Mouse (Mus musculus): Measurements from ENCODE around the gene Tmem184b.

Gene Tmem184b

DNA sequence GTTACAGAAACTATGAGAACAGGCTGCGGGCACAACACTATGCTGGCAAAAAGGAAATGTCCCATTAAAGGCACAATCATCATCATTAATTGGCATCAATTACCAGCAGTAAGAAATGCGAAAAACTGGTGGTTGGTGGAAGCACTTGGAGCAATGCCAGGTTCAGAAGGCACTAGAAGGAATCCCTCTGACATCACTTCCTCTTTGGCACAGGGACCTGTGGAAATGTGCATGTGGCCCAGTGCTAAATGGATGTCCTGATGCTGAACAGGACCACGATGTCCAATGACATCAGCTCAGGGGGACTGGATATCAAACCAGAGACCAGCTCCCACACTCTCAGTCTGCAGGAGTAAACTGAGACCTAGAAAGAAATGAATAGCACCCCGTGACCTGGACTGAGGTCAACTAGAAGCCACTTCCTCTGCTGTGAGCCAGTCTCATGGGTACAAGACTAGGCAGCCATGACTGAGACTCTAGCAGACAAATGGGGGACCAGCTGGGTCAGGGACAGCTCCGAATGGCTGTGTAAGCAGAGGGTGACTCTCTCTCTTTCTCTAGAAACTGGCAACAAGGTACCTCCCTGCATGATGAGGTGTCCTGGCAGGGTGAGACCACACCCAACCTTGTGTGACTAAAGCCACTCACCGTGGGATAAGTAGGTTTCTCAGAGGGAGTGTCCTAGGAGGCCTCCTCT is 60.6 kb downstream of the Tmem184b start:
- DNase-seq (ENCODE audit: low read depth, low spot score) = peak; percentile 34

DNA sequence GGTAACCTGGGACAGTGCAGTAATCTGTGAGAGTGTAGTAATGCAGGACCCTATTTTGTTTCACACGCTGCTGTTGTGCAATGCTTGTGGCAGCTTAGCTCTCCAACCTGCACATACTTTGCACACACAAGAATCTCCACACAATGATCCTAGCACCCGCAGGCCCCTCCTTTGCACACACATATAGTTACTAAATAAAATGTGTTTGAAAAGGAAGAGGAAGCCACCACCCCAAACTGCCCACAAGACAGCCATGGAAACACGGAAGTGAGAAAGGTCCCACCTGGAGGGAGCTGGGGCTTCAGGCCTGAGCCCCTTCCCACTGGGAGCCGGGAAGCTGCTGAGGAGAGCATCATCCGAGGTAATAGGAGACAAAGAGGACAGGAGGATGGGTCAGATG is 64.4 kb downstream of the Tmem184b start:
- DNase-seq (ENCODE audit: low read depth, low spot score) = no peak

DNA sequence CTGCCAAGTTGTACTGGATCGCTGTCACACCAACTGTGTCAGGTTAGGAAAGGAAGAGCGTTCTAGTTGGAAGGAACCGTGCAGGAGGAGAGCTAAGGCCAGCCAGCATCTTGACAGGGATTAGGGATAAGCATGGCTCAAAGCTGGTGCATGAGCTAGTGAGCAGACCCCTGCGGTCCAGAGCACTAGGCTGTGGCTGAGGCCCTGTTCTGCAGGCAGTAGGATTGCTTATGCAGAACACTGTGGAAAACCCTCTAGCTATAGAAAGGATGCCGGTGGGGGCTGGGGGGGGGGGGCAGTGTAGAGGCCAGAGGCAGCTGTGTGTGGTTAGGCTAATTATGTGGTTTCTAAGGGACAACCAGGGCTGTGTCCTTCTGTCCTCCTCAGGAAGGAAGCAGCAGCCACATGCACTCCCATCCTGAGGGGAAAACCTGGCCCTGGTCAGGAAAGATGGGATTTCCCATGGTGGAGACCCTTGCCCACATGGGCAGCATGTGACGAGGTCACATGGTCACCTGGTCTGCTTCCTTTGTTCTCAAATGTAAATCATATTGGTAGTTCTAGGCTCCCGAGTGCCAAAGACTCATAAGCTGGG is 68.2 kb downstream of the Tmem184b start:
- DNase-seq (ENCODE audit: low read depth, low spot score) = no peak

DNA sequence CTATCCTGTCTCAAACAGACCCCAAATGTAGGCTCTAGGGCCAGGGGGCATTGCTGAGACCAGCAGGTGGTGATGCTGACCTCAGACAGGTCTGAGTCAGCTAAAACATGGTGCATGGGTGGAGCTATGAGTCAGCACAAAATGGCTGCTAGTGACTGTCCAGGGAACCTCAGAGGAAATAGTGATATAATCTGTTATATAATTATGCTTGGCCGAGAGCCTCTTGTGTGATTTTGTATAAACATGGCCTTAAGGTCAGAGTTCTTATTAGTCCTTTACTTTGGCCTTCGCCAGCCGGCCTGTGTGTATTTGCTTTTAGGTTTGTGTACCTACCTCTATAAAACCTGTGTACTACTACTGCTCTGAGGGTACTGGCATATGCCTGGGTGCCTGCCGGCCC is 70.0 kb downstream of the Tmem184b start:
- DNase-seq (ENCODE audit: low read depth, low spot score) = peak; percentile 83

DNA sequence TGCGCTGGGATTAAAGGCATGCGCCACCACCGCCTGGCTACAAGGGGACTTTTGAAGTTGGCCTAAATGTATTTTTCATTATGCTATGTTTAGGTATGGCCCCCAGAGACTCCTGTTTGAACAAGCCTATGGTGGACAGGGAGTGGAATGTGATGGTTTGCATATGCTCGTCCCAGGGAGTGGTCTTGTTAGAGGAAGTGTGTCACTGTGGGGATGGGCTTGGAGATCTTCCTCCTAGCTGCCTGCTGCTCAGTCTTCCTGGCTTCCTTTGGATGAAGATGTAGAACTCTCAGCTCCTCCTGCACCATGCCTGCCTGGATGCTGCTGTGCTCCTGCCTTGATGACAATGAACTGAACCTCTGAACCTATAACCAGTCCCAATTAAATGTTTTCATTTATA is 72.8 kb downstream of the Tmem184b start:
- DNase-seq (ENCODE audit: low read depth, low spot score) = no peak

DNA sequence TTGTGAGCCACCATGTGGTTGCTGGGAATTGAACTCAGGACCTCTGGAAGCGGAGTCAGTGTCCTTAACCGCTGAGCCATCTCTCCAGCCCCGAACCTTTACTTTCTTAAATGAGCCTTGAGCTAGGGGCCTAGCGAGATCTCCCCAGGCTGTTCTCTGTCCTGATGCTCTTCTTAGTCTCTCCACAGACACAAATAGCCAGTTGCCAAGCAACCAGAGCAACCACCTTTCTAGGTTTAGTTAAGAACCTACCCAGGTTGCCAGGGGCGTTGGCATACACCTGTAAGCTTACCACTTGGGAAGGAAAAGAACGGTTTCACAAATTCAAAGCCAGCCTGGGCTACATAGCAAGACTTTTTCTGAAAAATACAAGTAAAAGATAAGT is 73.4 kb downstream of the Tmem184b start:
- DNase-seq (ENCODE audit: low read depth, low spot score) = no peak

DNA sequence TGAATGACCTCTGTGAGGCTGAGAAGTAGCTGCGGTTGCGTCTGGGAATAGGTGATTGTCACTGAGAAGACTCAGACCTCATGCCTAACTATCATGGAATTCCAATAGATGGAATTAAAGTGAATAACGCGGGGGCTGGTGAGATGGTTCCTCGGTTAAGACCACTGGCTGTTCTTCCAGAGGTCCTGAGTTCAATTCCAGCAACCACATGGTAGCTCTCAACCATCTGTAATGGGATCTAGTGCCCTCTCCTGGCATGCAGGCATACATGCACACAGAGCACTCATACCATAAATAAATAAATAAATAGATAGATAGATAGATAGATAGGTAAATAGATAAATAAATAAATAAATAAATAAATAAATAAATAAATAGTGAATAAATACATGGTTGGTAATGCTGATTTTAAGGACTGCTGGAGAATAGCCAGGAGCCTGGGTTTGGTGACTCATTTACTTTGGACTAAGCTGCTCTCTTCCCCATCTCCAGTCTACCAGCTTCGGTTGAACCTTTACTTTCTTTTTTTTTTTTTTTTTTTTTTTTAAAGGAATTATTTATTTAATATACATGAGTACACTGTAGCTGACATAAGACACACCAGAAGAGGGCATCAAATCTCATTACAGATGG is 73.9 kb downstream of the Tmem184b start:
- peak; percentile 51 for DNase-seq (ENCODE audit: low read depth, low spot score)

DNA sequence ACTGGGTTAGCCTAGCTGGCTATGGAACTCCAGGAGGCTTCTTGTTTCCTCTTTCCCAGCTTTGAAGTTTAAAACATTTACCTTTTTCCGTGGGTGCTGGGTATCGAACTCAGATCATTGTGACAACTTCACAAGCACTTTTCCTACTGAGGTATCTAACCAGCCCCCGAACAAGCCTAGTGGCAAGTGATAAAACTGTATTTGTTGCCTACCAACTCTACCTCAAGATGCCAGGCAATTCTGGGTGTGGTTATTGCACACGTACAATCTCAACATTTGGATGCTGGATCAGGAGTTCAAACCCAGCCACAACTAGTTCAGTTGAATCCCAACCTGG is 74.5 kb downstream of the Tmem184b start:
- DNase-seq (ENCODE audit: low read depth, low spot score) = peak; percentile 50

DNA sequence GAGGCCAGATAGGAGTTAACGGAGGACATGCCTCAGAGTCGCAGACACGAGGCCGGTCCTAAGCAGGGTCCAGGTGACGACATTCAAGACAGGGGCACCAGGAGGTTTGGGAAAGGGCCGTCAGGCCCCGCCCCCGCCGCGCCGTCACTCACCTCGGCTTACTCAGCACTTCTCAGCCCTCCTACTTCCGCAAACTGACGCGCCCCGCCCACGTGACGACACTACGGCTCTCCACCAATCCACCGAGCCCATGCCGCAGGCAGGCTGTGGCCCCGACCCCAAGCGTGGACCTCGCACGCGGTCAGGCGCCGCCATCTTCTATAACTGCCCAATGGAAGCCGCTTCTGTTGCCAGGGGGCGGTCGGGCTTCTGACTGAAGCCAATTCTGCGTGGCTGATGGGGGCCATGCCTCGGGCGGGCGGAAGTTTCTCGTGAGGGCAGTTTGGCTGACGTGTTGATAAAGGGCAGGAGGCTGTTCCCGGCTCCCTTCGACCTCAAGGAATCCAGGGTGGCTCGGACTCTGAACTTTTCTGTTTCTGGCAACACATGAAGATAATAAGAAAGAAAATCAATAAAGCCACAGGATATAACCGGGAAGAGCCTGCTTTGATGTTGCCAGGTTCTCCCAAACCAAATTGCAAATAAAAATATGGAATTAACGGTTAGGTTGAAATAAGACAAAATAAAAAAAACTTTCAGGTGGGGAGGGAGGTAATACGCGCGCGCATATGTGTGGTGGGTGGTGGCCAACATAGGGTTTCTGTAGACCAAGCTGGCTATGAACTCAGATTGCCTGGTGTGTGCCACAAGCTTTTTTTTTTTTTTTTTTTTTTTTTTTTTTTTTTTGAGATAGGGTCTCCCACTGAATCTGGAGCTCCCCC is 75.1 kb downstream of the Tmem184b start, which contains the start of gene Pla2g6:
TSS of gene Pla2g6 (minus strand) at position 333 of the 881 bp plus-strand sequence.
- DNase-seq (ENCODE audit: low read depth, low spot score) = peak; percentile 99

DNA sequence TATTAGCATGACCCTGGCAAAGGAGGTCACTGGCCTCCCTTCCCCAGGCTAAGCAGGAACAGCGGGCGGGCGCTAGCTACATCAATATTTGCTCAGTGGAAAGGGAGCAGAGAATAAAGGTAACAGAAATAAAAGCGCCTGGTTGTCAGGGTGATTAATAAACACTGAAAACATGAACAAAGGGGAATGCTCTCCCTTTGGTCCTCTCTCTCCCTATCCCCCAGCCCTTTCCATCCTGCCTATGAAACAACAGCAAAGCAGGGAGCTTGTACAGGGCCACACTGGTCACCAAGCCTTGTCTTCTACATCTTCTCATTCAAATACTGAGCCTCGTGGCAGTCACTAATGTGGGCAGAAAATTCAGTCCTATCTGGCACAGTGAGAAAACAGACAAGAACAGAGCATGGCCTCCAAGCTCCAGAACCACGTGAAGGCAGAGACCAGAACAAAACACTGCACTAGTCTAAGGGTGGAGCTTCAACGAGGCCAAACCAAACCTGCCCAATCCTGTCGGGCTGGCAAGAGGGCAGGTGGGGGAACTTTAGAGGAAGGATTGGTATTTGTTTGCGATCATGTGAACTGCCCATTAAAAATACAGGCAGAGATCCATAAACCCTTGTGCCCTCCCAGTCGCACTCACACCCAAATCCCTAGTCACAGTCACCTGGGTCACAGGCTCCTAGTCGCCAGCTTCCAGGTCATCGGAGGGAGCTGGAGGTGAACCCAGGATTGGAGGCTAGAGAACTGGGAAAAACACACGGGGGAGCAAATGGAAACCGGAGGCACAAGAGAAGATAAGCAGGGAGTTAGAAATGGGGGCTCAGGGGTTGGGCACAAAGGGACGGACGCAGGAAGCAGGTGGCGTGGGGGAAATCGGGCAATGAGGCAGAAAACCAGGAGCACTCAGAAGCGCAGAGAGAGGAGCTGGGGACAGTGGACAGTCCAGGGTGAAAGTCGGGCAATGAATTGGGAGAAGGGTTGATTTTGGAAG is 76.1 kb downstream of the Tmem184b start:
- peak; percentile 74 for DNase-seq (ENCODE audit: low read depth, low spot score)

DNA sequence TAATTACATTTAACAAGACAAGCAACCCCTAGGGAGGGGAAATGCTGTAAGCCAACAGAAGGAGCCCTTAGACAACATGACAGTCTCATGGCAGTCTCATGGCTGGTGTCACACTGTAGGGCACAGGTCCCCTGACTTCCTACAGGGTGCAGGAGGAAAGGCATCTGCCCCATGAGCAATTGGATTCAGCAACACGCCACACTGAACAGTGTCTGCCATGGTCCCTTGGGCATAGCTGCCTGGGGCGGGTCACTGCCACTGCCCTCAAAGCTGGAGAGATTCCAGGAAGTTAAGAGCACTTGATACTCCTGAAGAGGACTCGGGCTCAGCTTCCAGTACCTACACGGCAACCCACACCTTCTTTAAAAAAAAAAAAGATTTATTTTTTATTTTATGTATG is 77.1 kb downstream of the Tmem184b start:
- no peak for DNase-seq (ENCODE audit: low read depth, low spot score)

DNA sequence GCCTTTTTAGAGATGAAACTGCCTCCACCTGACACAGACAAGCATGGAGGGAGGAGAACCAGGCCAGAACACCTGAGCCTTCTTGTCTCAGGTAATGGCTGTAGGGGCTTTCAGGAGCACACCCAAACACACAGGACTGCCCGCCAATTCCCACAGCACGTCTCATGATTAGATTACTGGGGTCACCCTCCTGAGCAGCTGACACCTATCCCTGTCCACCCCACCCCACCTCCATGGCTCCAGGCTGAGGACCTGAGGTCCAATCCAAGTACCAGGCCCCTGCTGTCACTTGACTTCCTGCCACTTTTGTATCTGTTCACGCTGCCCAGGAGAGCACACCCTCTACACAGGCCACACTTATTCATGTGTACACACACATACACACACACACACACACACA is 77.6 kb downstream of the Tmem184b start:
- DNase-seq (ENCODE audit: low read depth, low spot score) = no peak

DNA sequence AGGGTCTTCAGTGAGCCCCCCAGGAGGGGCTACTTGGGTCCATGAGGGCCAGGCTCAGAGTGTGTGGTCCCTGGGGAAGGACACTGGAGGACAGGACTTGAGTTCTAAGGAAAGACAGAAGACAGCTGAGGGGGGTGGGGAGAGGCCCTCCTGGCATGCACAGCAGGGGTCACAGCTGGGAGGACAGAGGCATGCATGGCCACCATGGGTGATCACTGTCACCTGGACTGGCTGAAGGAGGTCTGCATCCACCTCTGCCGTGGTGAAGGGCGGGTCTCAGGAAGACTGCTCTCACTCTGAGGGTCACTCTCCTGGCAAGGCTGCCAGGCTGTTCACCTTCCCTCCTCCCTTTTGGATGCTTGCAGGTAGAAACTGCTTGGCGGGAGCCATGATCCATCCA is 79.0 kb downstream of the Tmem184b start:
- DNase-seq (ENCODE audit: low read depth, low spot score) = no peak

DNA sequence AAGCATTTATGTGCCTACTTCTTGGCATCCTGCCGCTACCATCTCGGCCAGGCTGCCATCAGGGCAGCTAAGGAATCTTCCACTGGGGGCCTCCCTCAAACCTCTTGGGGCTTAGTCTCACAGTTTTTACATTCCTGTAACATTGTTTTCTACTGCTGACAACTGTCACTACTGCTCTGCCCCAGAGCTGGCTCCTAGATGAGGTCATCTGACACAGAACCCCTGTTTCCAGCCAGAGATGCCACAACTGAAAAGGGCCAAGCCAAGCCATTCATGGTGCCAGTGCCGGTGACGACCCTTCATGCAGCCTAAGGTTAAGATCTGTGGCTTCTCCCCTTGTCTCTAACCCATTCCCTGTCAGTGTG is 79.6 kb downstream of the Tmem184b start:
- no peak for DNase-seq (ENCODE audit: low read depth, low spot score)

DNA sequence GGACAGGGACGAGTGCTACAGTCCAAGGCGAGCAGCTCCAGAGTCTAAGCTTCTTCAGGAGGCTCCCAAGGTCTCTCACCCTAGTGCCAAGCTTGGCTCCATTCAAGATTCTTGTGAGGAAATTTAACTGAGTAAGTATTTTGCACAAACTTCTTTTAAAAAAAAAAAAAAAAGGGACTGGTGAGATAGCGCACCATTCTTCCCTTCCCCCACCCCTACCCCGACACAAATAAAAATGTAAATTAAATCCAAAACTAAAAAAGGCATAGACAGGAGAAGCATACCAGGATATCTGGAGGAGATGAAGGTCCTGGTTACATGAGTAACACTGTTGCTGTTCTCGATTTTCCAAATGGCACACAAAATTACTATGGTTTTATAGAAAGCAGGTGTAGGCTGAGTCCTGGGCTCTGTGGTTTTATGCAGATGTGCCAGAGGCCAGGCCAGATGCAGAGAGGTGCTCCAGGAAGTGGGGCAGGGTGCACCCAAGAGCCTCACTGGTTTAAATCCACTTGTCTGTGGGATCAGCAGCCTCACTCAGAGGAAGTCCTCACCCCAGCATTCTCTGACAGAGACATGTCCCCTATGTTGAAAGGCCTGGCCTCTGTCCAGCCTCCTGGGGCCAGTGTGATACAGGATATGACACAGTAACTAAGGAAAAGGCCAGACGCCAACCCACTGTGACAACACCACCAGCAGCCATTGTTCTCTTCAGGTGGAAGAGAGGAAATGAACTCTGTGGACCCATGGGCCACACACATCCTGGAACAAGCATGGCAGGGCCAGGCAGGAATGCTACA is 80.2 kb downstream of the Tmem184b start:
- peak; percentile 73 for DNase-seq (ENCODE audit: low read depth, low spot score)

DNA sequence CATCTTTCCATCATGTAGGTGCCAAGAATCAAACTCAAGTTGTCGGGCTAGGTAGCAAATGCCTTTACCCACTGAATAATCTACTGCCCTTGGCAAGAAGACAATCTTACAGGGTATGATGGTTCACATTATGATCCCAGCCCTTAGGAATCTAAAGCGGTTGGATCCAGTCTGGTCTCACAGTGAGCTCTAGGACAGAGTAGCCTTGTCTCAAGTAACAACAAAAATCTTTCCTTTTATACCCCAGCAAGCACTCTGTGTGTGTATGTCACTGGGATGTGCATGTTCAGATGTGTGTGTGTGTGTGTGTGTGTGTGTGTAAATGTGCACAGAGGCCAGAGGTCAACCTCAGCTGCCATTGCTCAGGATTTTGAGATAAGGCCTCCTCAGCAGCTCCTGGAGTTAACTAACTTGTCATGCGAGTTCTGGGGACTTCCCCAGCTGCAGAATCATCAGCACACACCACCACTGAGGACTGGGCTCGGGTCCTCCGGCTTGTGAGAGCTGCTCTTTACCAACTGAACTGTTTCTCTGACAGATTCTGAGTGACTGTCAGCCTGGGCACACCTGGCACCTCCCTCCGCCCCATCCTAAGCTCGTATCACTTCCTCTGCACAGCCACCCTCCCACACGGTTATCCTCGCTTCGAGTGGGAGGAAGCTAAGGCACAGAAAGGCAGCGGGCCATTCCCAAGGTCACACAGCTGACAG is 80.9 kb downstream of the Tmem184b start:
- peak; percentile 67 for DNase-seq (ENCODE audit: low read depth, low spot score)

DNA sequence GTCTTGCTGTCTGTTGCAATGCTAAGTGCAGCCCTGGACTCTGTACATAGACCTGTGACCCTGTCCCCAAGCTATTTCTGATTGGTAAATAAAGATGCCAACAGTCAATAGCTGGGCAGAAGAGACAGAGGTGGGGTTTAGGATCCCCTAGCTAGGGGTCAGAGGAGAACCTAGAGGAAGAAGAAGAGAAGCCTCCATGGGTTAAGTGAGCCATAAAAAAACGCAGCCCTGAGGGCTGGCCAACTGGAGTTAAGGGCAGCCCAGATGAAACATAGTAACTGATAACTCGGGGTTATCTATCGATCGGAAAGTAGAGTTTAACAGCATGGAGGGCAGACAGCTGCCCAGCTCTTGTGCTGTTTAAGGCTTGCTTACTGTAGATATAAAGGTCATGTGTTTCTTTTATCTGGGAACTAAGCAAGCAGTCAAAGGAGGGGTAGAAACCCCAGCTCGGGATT is 81.6 kb downstream of the Tmem184b start:
- no peak for DNase-seq (ENCODE audit: low read depth, low spot score)

DNA sequence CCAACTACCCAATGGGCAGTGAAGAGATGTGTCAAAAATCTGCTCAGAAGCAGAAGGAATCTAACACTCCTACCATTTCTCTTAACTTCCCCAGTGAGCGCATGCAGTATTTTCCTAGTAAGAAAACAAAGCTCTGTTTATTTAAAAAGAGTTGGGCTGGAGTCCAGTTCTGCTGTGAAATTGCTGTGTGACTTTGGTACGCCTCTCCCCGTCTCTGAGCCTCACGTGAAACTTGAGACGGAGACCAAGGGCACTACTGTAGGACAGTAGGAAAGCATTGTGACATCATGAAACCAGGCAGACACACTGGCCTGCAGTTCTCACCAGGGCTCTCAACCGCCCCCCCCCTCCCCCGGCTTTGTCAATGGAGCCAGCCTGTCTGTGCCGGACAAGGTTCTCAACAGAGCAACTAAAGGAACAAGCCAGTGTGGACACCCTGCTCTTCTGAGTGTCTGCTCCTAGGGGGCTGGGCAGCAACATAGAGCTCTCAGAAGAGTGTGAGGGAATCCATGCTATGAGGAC is 89.5 kb downstream of the Tmem184b start:
- DNase-seq (ENCODE audit: low read depth, low spot score) = no peak
